Mouse (Mus musculus): ENCODE measurements around the gene Traf3ip3. TPM values are rescaled to one million over a fixed set of nuclear protein-coding genes. Genes with fewer than 3 reads are reported as not detected.

Traf3ip3 gene
- polyA plus RNA-seq, 1 experiment: 0.19 TPM

- no peaks in the 10 kb centered on the region for H3K4me1 ChIP-seq (ENCODE audit: control insufficient read depth, insufficient read depth, low read length)
- no peak overlapping the region for H3K4me3 ChIP-seq (ENCODE audit: control insufficient read depth, low read depth, low read length)
- no peak overlapping the region for H3K27ac ChIP-seq (ENCODE audit: control insufficient read depth, insufficient read depth, low read depth, low read length)
- no peaks in the 10 kb centered on the region for H3K36me3 ChIP-seq (ENCODE audit: control insufficient read depth, insufficient read depth, low read length)
- no peaks in the 10 kb centered on the region for H3K27me3 ChIP-seq (ENCODE audit: control insufficient read depth, insufficient read depth, low read length)
- TF ChIP-seq POLR2A (IDR thresholded peaks at IDR 0.05; ENCODE audit: control insufficient read depth, low read depth, low read length): no peak
- no peak for TF ChIP-seq CTCF (IDR thresholded peaks at IDR 0.05; ENCODE audit: control insufficient read depth, insufficient read depth, insufficient replicate concordance, low read depth, low read length)
Observed at GRCm38 (mm10) chr1:193195169-193195810, 6.2 kb downstream of the Traf3ip3 start.

DNA sequence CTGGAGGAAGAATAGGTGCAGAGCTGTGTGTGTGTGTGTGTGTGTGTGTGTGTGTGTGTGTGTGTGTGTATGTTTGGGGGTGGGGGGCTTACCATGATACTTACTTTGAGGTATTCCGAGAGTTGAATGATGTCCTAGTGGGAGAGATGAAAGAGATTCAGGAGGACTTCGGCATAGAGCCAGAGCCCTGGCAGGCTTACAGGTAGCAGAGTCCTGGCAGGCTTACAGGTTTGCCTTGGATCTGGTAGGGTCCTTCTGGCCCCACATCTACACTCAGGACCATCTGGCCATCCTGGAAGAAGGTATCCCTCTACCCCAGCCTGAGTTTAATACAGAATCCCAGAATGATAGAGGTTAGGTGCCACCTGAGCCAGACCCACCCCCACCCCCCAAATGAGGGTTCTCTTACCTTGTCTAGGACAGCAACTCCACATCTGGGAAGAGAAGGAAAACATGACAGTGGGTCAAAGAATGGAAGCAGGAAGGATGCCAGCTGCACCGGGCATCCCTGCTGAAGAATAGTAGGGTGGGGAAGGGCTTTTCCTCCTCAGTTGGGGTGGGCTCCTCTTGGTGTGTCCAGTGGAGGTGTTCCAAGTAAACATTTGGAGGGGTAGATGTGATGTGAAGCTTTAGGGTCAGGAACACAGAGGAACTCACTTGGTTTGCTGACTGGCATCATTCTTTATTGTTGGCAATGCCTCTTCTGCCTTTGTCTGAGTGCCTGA lies 6.9 kb downstream of the Traf3ip3 start:
- Histone ChIP-seq H3K4me1 (ENCODE audit: control insufficient read depth, insufficient read depth, low read length) (no peaks in the 10 kb centered on the region), H3K27ac (ENCODE audit: control insufficient read depth, insufficient read depth, low read depth, low read length) (no peak overlapping the region), H3K4me3 (ENCODE audit: control insufficient read depth, low read depth, low read length) (no peak overlapping the region), H3K27me3 (ENCODE audit: control insufficient read depth, insufficient read depth, low read length) (no peaks in the 10 kb centered on the region), H3K36me3 (ENCODE audit: control insufficient read depth, insufficient read depth, low read length) (no peaks in the 10 kb centered on the region)
- no peak for TF ChIP-seq POLR2A (IDR thresholded peaks at IDR 0.05; ENCODE audit: control insufficient read depth, low read depth, low read length)
- TF ChIP-seq CTCF (IDR thresholded peaks at IDR 0.05; ENCODE audit: control insufficient read depth, insufficient read depth, insufficient replicate concordance, low read depth, low read length): no peak

- Histone ChIP-seq H3K36me3 (ENCODE audit: control insufficient read depth, insufficient read depth, low read length) (no peaks in the 10 kb centered on the region), H3K27ac (ENCODE audit: control insufficient read depth, insufficient read depth, low read depth, low read length) (no peak overlapping the region), H3K4me1 (ENCODE audit: control insufficient read depth, insufficient read depth, low read length) (no peaks in the 10 kb centered on the region), H3K27me3 (ENCODE audit: control insufficient read depth, insufficient read depth, low read length) (no peaks in the 10 kb centered on the region), H3K4me3 (ENCODE audit: control insufficient read depth, low read depth, low read length) (no peak overlapping the region)
- TF ChIP-seq CTCF (IDR thresholded peaks at IDR 0.05; ENCODE audit: control insufficient read depth, insufficient read depth, insufficient replicate concordance, low read depth, low read length): no peak
- TF ChIP-seq POLR2A (IDR thresholded peaks at IDR 0.05; ENCODE audit: control insufficient read depth, low read depth, low read length): no peak
Observed at GRCm38 (mm10) chr1:193191675-193192283, 9.7 kb downstream of the Traf3ip3 start.

- H3K27ac ChIP-seq (ENCODE audit: control insufficient read depth, insufficient read depth, low read depth, low read length): no peak overlapping the region
- TF ChIP-seq CTCF (IDR thresholded peaks at IDR 0.05; ENCODE audit: control insufficient read depth, insufficient read depth, insufficient replicate concordance, low read depth, low read length) (no peak), POLR2A (IDR thresholded peaks at IDR 0.05; ENCODE audit: control insufficient read depth, low read depth, low read length) (no peak)
- H3K36me3 ChIP-seq (ENCODE audit: control insufficient read depth, insufficient read depth, low read length): no peaks in the 10 kb centered on the region
- no peaks in the 10 kb centered on the region for H3K4me1 ChIP-seq (ENCODE audit: control insufficient read depth, insufficient read depth, low read length)
- no peaks in the 10 kb centered on the region for H3K27me3 ChIP-seq (ENCODE audit: control insufficient read depth, insufficient read depth, low read length)
- no peak overlapping the region for H3K4me3 ChIP-seq (ENCODE audit: control insufficient read depth, low read depth, low read length)
Observed at GRCm38 (mm10) chr1:193189771-193190170, 11.7 kb downstream of the Traf3ip3 start.

DNA sequence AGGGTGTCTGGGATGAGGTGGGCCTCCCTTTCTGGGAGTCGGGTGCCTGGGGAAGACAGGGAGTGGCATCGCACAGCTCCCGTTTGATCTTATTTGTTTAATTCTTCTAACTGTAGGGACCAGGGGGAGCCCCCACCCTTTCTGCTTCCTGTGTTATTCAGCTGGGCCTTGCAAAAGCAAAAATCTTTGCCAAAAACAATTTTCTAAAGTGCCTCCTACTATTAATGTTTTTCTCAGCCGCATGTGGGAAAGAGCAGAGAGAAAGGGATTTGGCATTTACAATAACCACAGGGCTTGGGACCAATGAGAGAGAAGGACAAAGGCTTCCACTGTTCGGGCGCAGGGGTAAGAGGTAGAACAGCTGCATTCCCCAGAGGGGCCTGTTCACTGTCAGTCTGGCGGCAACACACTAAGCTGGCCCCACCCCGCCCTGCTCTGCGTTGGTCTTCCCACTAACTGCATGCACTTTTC lies 12.3 kb downstream of the Traf3ip3 start:
- H3K27ac ChIP-seq (ENCODE audit: control insufficient read depth, insufficient read depth, low read depth, low read length): no peak overlapping the region
- H3K36me3 ChIP-seq (ENCODE audit: control insufficient read depth, insufficient read depth, low read length): no peaks in the 10 kb centered on the region
- H3K4me1 ChIP-seq (ENCODE audit: control insufficient read depth, insufficient read depth, low read length): no peaks in the 10 kb centered on the region
- TF ChIP-seq CTCF (IDR thresholded peaks at IDR 0.05; ENCODE audit: control insufficient read depth, insufficient read depth, insufficient replicate concordance, low read depth, low read length) (no peak), POLR2A (IDR thresholded peaks at IDR 0.05; ENCODE audit: control insufficient read depth, low read depth, low read length) (no peak)
- H3K4me3 ChIP-seq (ENCODE audit: control insufficient read depth, low read depth, low read length): no peak overlapping the region
- no peaks in the 10 kb centered on the region for H3K27me3 ChIP-seq (ENCODE audit: control insufficient read depth, insufficient read depth, low read length)

DNA sequence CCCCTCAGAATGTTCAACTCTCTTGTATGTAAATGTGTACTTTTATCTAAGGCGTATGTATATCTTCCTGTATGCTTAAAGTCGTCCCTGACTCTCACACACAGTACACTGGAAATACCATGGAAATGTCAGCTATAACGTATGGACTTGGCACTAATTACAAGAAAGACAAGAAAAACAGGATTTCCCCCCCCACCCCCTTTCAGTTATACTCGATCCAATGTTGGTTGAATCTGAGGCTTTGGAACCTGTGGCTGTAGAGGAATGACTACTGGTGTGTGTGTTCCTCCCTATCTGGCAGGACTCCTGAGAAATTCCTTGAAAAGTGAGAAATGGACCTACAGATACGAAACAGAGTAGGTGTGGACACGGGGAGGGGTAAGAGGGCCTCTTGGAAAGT lies 13.2 kb downstream of the Traf3ip3 start:
- no peaks in the 10 kb centered on the region for H3K27me3 ChIP-seq (ENCODE audit: control insufficient read depth, insufficient read depth, low read length)
- no peak overlapping the region for H3K4me3 ChIP-seq (ENCODE audit: control insufficient read depth, low read depth, low read length)
- no peaks in the 10 kb centered on the region for H3K4me1 ChIP-seq (ENCODE audit: control insufficient read depth, insufficient read depth, low read length)
- H3K27ac ChIP-seq (ENCODE audit: control insufficient read depth, insufficient read depth, low read depth, low read length): no peak overlapping the region
- no peak for TF ChIP-seq POLR2A (IDR thresholded peaks at IDR 0.05; ENCODE audit: control insufficient read depth, low read depth, low read length)
- no peak for TF ChIP-seq CTCF (IDR thresholded peaks at IDR 0.05; ENCODE audit: control insufficient read depth, insufficient read depth, insufficient replicate concordance, low read depth, low read length)
- H3K36me3 ChIP-seq (ENCODE audit: control insufficient read depth, insufficient read depth, low read length): no peaks in the 10 kb centered on the region

- TF ChIP-seq CTCF (IDR thresholded peaks at IDR 0.05; ENCODE audit: control insufficient read depth, insufficient read depth, insufficient replicate concordance, low read depth, low read length) (no peak), POLR2A (IDR thresholded peaks at IDR 0.05; ENCODE audit: control insufficient read depth, low read depth, low read length) (no peak)
Observed at GRCm38 (mm10) chr1:193181104-193181503, 20.4 kb downstream of the Traf3ip3 start.

More at GRCm38 (mm10) chr1:193181104-193181503, 20.4 kb downstream of the Traf3ip3 start:
- H3K4me1 ChIP-seq (ENCODE audit: control insufficient read depth, insufficient read depth, low read length): no peaks in the 10 kb centered on the region
- H3K4me3 ChIP-seq (ENCODE audit: control insufficient read depth, low read depth, low read length): no peak overlapping the region
- no peaks in the 10 kb centered on the region for H3K27me3 ChIP-seq (ENCODE audit: control insufficient read depth, insufficient read depth, low read length)
- H3K27ac ChIP-seq (ENCODE audit: control insufficient read depth, insufficient read depth, low read depth, low read length): no peak overlapping the region
- no peaks in the 10 kb centered on the region for H3K36me3 ChIP-seq (ENCODE audit: control insufficient read depth, insufficient read depth, low read length)

All from testis, adult 2 months (tissue).